Mouse (Mus musculus) heart, embryonic 11.5 days (tissue): Measurements from ENCODE around the gene Anxa6. TPM values are rescaled to one million over a fixed set of nuclear protein-coding genes. Genes with fewer than 3 reads are reported as not detected.

Source experiments
- ATAC-seq: fragments of 200-750 bp; cut with Nextera tagmentation; replicated peaks from 2 replicates; pipeline ENCODE4 v1.8.0; 2017; ENCODE audit warnings: moderate library complexity; ENCODE audit not compliant: insufficient number of reproducible peaks, low FRiP score, low TSS enrichment
- H3K27ac ChIP-seq: fragments of 300-500 bp; sonication (generic); 2 replicates; pipeline ENCODE4 v1.5.1; 2014; ENCODE audit warnings: mild to moderate bottlenecking, low read depth, low read length
- H3K27me3 ChIP-seq: fragments of 300-500 bp; sonication (generic); 2 replicates; pipeline ENCODE4 v1.6.1; 2014; ENCODE audit warnings: mild to moderate bottlenecking, low read length, mixed read lengths; ENCODE audit not compliant: control insufficient read depth, insufficient read depth
- H3K36me3 ChIP-seq: fragments of 300-500 bp; sonication (generic); 2 replicates; pipeline ENCODE4 v1.6.1; 2014; ENCODE audit warnings: mild to moderate bottlenecking, low read length, moderate library complexity, mixed read lengths; ENCODE audit not compliant: control insufficient read depth, insufficient read depth
- H3K4me1 ChIP-seq: fragments of 300-500 bp; sonication (generic); 2 replicates; pipeline ENCODE4 v1.6.1; 2014; ENCODE audit warnings: low read length; ENCODE audit not compliant: control insufficient read depth, insufficient read depth
- H3K4me2 ChIP-seq: fragments of 300-500 bp; sonication (generic); 2 replicates; pipeline ENCODE4 v1.6.1; 2014; ENCODE audit warnings: mild to moderate bottlenecking, moderate library complexity
- H3K4me3 ChIP-seq: fragments of 300-500 bp; sonication (generic); 2 replicates; pipeline ENCODE4 v1.5.1; 2014; ENCODE audit warnings: low read depth, low read length
- H3K9ac ChIP-seq: fragments of 300-500 bp; sonication (generic); 2 replicates; pipeline ENCODE4 v1.6.1; 2014; ENCODE audit warnings: mild to moderate bottlenecking, low read depth, low read length, moderate library complexity
- H3K9me3 ChIP-seq: fragments of 300-500 bp; sonication (generic); replicated peaks from 2 replicates; pipeline ENCODE4 v1.6.1; 2016; ENCODE audit warnings: low read length; ENCODE audit not compliant: control insufficient read depth
- WGBS: fragments of 180-500 bp; shearing (Covaris S2); extraction: QIAGEN DNeasy Blood & Tissue Kit; methylation state at CpG from one replicate; pipeline ENCODE4 v1.1.7; 2014; ENCODE audit not compliant: insufficient replicate concordance; 5-methylcytosine and 5-hydroxymethylcytosine counted together
- polyA plus RNA-seq: library from polyadenylated mRNA; unstranded; fragments of >200 nt; fragmentation: Nextera tagmentation; extraction: Ambion mirVana; gene quantifications from 2 replicates; pipeline ENCODE4 v1.2.1, GENCODE M21; 2014

The Anxa6 gene
- polyA plus RNA-seq, 1 experiment from 2014 or later = 300 TPM

- no peak overlapping the region for H3K9ac ChIP-seq
- peaks cover 65% of the 10 kb centered on the region for H3K36me3 ChIP-seq
- H3K27me3 ChIP-seq = no peaks in the 10 kb centered on the region
- 84% methylated on average over 7 of the region's 7 CpGs for WGBS
- H3K4me1 ChIP-seq = no peaks in the 10 kb centered on the region
- ATAC-seq = no peak
- no peak overlapping the region for H3K4me2 ChIP-seq
- peaks cover 3% of the 10 kb centered on the region; the same call in 1 of the 2 replicates for H3K9me3 ChIP-seq
- no peak overlapping the region for H3K27ac ChIP-seq
- no peak overlapping the region for H3K4me3 ChIP-seq
Observed at GRCm38 (mm10) chr11:55004970-55005502, 28.2 kb downstream of the Anxa6 start.

GRCm38 (mm10) chr11:54998708-54999107, 34.5 kb downstream of the Anxa6 start:
- H3K9ac ChIP-seq = no peak overlapping the region
- peaks cover 9% of the 10 kb centered on the region; the same call in 1 of the 2 replicates for H3K4me1 ChIP-seq
- no peaks in the 10 kb centered on the region for H3K27me3 ChIP-seq
- 67% methylated on average over 2 of the region's 2 CpGs for WGBS
- H3K4me2 ChIP-seq = no peak overlapping the region
- no peak for ATAC-seq
- H3K4me3 ChIP-seq = no peak overlapping the region
- H3K27ac ChIP-seq = 0 out of 2 replicates have a peak overlapping the region, but pooled peaks have one; percentile 15
- peaks cover 51% of the 10 kb centered on the region for H3K36me3 ChIP-seq
- H3K9me3 ChIP-seq = peaks cover 3% of the 10 kb centered on the region; the same call in 1 of the 2 replicates

- H3K27ac ChIP-seq = peak overlapping the region; percentile 17; the same call in 1 of the 2 replicates
- WGBS = 4% methylated on average over 12 of the region's 12 CpGs
- H3K36me3 ChIP-seq = peaks cover 47% of the 10 kb centered on the region
- peaks cover 3% of the 10 kb centered on the region; the same call in 1 of the 2 replicates for H3K9me3 ChIP-seq
- ATAC-seq = 0 out of 2 replicates have a peak, but pooled peaks have one; percentile 52
- H3K4me1 ChIP-seq = peaks cover 9% of the 10 kb centered on the region; the same call in 1 of the 2 replicates
- no peak overlapping the region for H3K4me3 ChIP-seq
- no peak overlapping the region for H3K9ac ChIP-seq
- no peak overlapping the region for H3K4me2 ChIP-seq
- H3K27me3 ChIP-seq = no peaks in the 10 kb centered on the region
Observed at GRCm38 (mm10) chr11:54998284-54998683, 35.0 kb downstream of the Anxa6 start.

GRCm38 (mm10) chr11:54996176-54996575, 37.1 kb downstream of the Anxa6 start:
- WGBS = 70% methylated on average over 7 of the region's 7 CpGs
- no peak overlapping the region for H3K4me3 ChIP-seq
- no peak overlapping the region for H3K4me2 ChIP-seq
- peaks cover 9% of the 10 kb centered on the region; the same call in 1 of the 2 replicates for H3K4me1 ChIP-seq
- no peak for ATAC-seq
- H3K36me3 ChIP-seq = peaks cover 46% of the 10 kb centered on the region
- H3K9me3 ChIP-seq = peaks cover 3% of the 10 kb centered on the region; the same call in 1 of the 2 replicates
- H3K27ac ChIP-seq = no peak overlapping the region
- no peak overlapping the region for H3K9ac ChIP-seq
- no peaks in the 10 kb centered on the region for H3K27me3 ChIP-seq

- Histone ChIP-seq H3K4me2 (no peak overlapping the region), H3K36me3 (peaks cover 38% of the 10 kb centered on the region)
- no peak for ATAC-seq
Observed at GRCm38 (mm10) chr11:54989920-54990319, 43.3 kb downstream of the Anxa6 start.

GRCm38 (mm10) chr11:54988754-54989349, 44.4 kb downstream of the Anxa6 start:
- H3K4me1 ChIP-seq = 0 out of 2 replicates have a peak, but pooled peaks cover 4% of the 10 kb centered on the region
- no peaks in the 10 kb centered on the region for H3K27me3 ChIP-seq
- ATAC-seq = no peak
- 75% methylated on average over 8 of the region's 8 CpGs for WGBS
- no peak overlapping the region for H3K4me2 ChIP-seq
- H3K9me3 ChIP-seq = no peaks in the 10 kb centered on the region
- no peak overlapping the region for H3K9ac ChIP-seq
- H3K36me3 ChIP-seq = peaks cover 33% of the 10 kb centered on the region
- no peak overlapping the region for H3K4me3 ChIP-seq
- no peak overlapping the region for H3K27ac ChIP-seq

More at GRCm38 (mm10) chr11:54989920-54990319, 43.3 kb downstream of the Anxa6 start:
- no peaks in the 10 kb centered on the region for H3K27me3 ChIP-seq
- H3K9ac ChIP-seq = no peak overlapping the region
- H3K4me1 ChIP-seq = 0 out of 2 replicates have a peak, but pooled peaks cover 3% of the 10 kb centered on the region
- no peaks in the 10 kb centered on the region for H3K9me3 ChIP-seq
- no peak overlapping the region for H3K4me3 ChIP-seq
- no peak overlapping the region for H3K27ac ChIP-seq

GRCm38 (mm10) chr11:54987974-54988373, 45.3 kb downstream of the Anxa6 start:
- Histone ChIP-seq H3K27me3 (no peaks in the 10 kb centered on the region), H3K9me3 (no peaks in the 10 kb centered on the region), H3K9ac (no peak overlapping the region), H3K4me3 (no peak overlapping the region), H3K4me2 (no peak overlapping the region), H3K36me3 (peaks cover 33% of the 10 kb centered on the region), H3K4me1 (0 out of 2 replicates have a peak, but pooled peaks cover 5% of the 10 kb centered on the region), H3K27ac (no peak overlapping the region)
- ATAC-seq = no peak
- 93% methylated on average over 1 of the region's 1 CpGs for WGBS

- Histone ChIP-seq H3K27ac (no peak overlapping the region), H3K4me3 (no peak overlapping the region), H3K27me3 (no peaks in the 10 kb centered on the region), H3K9me3 (no peaks in the 10 kb centered on the region), H3K9ac (no peak overlapping the region), H3K4me1 (0 out of 2 replicates have a peak, but pooled peaks cover 5% of the 10 kb centered on the region), H3K4me2 (no peak overlapping the region), H3K36me3 (peaks cover 46% of the 10 kb centered on the region)
- no peak for ATAC-seq
- 66% methylated on average over 3 of the region's 3 CpGs for WGBS
Observed at GRCm38 (mm10) chr11:54985086-54985485, 48.2 kb downstream of the Anxa6 start.
